Mouse (Mus musculus) bone marrow macrophage, adult 2 months (primary cell): ENCODE results near the gene Pirt.

Source experiments
- CTCF ChIP-seq: IDR thresholded peaks from 2 replicates; pipeline ENCODE4 v1.5.1; 2012; ENCODE audit warnings: low read depth, mild to moderate bottlenecking, low read length, moderate library complexity
- POLR2A ChIP-seq: IDR thresholded peaks from 2 replicates; pipeline ENCODE4 v1.6.1; 2012; ENCODE audit warnings: mild to moderate bottlenecking, low read depth, low read length, borderline replicate concordance

GRCm38 (mm10) chr11:66932827-66933599 lies 21.2 kb downstream of the Pirt start:
- TF ChIP-seq CTCF (no peak), POLR2A (no peak)
